Mouse (Mus musculus): ENCODE measurements around the gene Prkaa2.
A peak's percentile ranks its signal among the peaks of the same experiment; 100 is the strongest.

Prkaa2 gene

GRCm38 (mm10) chr4:105109199-105109989 lies at the start of gene Prkaa2:
TSS of gene Prkaa2 (minus strand) at chr4:105109890.
- peak; percentile 77 to 92 for DNase-seq

- DNase-seq: no peak
Observed at GRCm38 (mm10) chr4:105159531-105159870, 49.8 kb upstream of the Prkaa2 start.

GRCm38 (mm10) chr4:105158651-105159530 lies 49.2 kb upstream of the Prkaa2 start:
- DNase-seq: peak in 1 of 2 experiments; percentile 51

- peak; percentile 80 to 85 for DNase-seq
Observed at GRCm38 (mm10) chr4:105158169-105158555, 48.5 kb upstream of the Prkaa2 start.

- peak; percentile 91 to 95 for DNase-seq
Observed at GRCm38 (mm10) chr4:105157276-105158168, 47.8 kb upstream of the Prkaa2 start, which contains the start of gene Plpp3. TSS of gene Plpp3 (plus strand) at chr4:105157347.

- DNase-seq: no peak
Observed at GRCm38 (mm10) chr4:105156955-105157275, 47.2 kb upstream of the Prkaa2 start.

GRCm38 (mm10) chr4:105156281-105156680 lies 46.6 kb upstream of the Prkaa2 start:
- no peak for DNase-seq

- DNase-seq: no peak
Observed at GRCm38 (mm10) chr4:105153227-105153626, 43.5 kb upstream of the Prkaa2 start.

GRCm38 (mm10) chr4:105151911-105152690 lies 42.4 kb upstream of the Prkaa2 start:
- peak; percentile 86 to 89 for DNase-seq

- DNase-seq: no peak
Observed at GRCm38 (mm10) chr4:105149492-105149891, 39.8 kb upstream of the Prkaa2 start.

- DNase-seq: no peak
Observed at GRCm38 (mm10) chr4:105133350-105134050, 23.8 kb upstream of the Prkaa2 start.

GRCm38 (mm10) chr4:105131756-105132314 lies 22.1 kb upstream of the Prkaa2 start:
- no peak for DNase-seq

- DNase-seq: no peak
Observed at GRCm38 (mm10) chr4:105129212-105129611, 19.5 kb upstream of the Prkaa2 start.

GRCm38 (mm10) chr4:105122429-105122828 lies 12.7 kb upstream of the Prkaa2 start:
- DNase-seq: peak; percentile 84 to 93

- no peak for DNase-seq
Observed at GRCm38 (mm10) chr4:105121081-105121480, 11.4 kb upstream of the Prkaa2 start.

GRCm38 (mm10) chr4:105113468-105113867 lies 3.8 kb upstream of the Prkaa2 start:
- DNase-seq: no peak

- no peak for DNase-seq
Observed at GRCm38 (mm10) chr4:105113042-105113441, 3.4 kb upstream of the Prkaa2 start.

- no peak for DNase-seq
Observed at GRCm38 (mm10) chr4:105111770-105112169, 2.1 kb upstream of the Prkaa2 start.

GRCm38 (mm10) chr4:105110684-105111035 lies 970 bp upstream of the Prkaa2 start:
- DNase-seq: no peak

GRCm38 (mm10) chr4:105109990-105110683 lies 447 bp upstream of the Prkaa2 start:
- peak in 1 of 2 experiments; percentile 13 for DNase-seq

All from kidney, postnatal 36 days (tissue).